Mouse (Mus musculus): ENCODE measurements around the gene Trim66. TPM values are rescaled to one million over a fixed set of nuclear protein-coding genes. Genes with fewer than 3 reads are reported as not detected.

Trim66 gene
- 2.9 and 4.5 TPM in 2 replicates for total RNA-seq (2014; rRNA removed)
- polyA plus RNA-seq (2015; fragmentation: Nextera tagmentation; extraction: Ambion mirVana): 0.61 and 0.73 TPM in 2 replicates

DNA sequence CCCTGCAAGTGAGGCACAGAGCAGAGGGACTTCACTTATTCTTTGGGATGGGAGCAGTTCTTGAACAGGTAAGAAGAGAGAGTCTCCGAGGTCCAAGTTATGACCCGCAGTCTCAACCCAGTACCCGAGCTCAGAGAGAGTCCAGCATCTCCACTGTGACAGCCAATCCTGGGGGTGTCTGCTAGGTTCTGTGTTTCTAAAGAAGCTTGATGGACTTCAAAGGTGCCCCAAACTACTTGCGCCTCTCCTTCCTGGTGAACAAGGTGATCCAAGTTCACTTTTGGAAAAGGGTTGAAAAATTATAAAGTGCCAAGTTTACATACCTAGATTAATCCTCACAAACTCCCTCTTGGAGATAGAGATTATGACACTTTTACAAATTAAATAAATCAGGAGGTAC lies at the start of gene Trim66:
Gene Trim66, minus strand, starts transcription at position 101 of the 400 bp plus-strand sequence.
- Histone ChIP-seq H3K9ac (replicated peaks; ENCODE audit: low read length) (no peak within 1 kb of the TSS), H3K4me1 (ENCODE audit: insufficient read depth, low read length) (peaks cover 6% of the 10 kb centered on the region; the same call in 1 of the 2 replicates), H3K36me3 (ENCODE audit: insufficient read depth, low read length) (no peaks in the 10 kb centered on the region), H3K27me3 (ENCODE audit: insufficient read depth, low read length) (no peaks in the 10 kb centered on the region), H3K4me2 (ENCODE audit: low read depth, low read length) (peak within 1 kb of the TSS; percentile 13; the same call in 1 of the 2 replicates), H3K9me3 (ENCODE audit: low read length) (no peaks in the 10 kb centered on the region), H3K4me3 (ENCODE audit: low read length) (no peak within 1 kb of the TSS), H3K27ac (0 out of 2 replicates have a peak within 1 kb of the TSS, but pooled peaks have one; percentile 26)
- DNase-seq (ENCODE audit: low spot score) (no peak), ATAC-seq (no peak)
- 87% methylated on average over 4 of the region's 4 CpGs for WGBS
- no peak for TF ChIP-seq CTCF (IDR thresholded peaks at IDR 0.05; ENCODE audit: low read depth)

DNA sequence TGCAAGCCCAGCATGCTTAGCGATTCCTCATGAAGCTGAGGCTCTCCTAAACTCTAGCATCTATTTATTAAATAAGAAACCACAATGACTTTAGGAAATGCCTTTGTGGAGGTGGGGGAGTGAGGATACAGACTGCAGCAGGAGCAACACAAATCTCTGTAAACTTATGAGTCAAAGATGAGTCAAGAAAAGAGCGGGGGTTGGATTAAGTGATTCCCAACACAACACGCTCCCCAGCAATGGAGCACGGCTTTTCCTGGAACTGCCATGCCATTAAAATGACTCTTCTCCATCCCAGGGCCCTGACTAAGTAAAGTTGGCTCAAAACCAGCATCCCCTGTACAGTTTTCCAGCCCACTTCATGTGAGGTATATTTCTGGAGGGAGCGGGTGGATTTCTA lies 38.8 kb upstream of the Trim66 start:
- Histone ChIP-seq H3K9me3 (ENCODE audit: low read length) (no peaks in the 10 kb centered on the region), H3K9ac (replicated peaks; ENCODE audit: low read length) (no peak overlapping the region), H3K4me3 (ENCODE audit: low read length) (no peak overlapping the region), H3K4me2 (ENCODE audit: low read depth, low read length) (no peak overlapping the region), H3K4me1 (ENCODE audit: insufficient read depth, low read length) (no peaks in the 10 kb centered on the region), H3K27me3 (ENCODE audit: insufficient read depth, low read length) (no peaks in the 10 kb centered on the region), H3K27ac (no peak overlapping the region), H3K36me3 (ENCODE audit: insufficient read depth, low read length) (no peaks in the 10 kb centered on the region; the same call in 1 of the 2 replicates)
- TF ChIP-seq CTCF (IDR thresholded peaks at IDR 0.05; ENCODE audit: low read depth): no peak
- no peak for DNase-seq (ENCODE audit: low spot score)
- no peak for ATAC-seq
- 94% methylated on average over 5 of the region's 5 CpGs for WGBS

DNA sequence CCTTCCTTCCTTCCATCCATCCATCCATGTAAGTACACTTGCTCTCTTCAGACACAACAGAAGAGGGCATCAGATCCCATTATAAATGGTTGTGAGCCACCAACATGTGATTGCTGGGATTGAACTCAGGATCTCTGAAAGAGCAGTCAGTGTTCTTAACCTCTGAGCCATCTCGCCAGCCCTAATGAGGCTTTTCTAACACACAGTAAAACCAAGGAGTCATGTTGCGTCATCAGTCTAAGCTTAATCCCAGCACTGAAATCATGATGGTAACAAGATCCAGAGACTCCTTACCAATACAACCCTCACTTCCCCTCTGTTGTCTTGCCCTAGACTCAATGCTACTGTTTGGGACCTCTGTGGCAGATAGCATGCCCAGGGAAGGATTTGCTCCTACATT lies 38.3 kb upstream of the Trim66 start:
- Histone ChIP-seq H3K27me3 (ENCODE audit: insufficient read depth, low read length) (no peaks in the 10 kb centered on the region), H3K36me3 (ENCODE audit: insufficient read depth, low read length) (no peaks in the 10 kb centered on the region; the same call in 1 of the 2 replicates), H3K9ac (replicated peaks; ENCODE audit: low read length) (no peak overlapping the region), H3K9me3 (ENCODE audit: low read length) (no peaks in the 10 kb centered on the region), H3K4me3 (ENCODE audit: low read length) (no peak overlapping the region), H3K4me2 (ENCODE audit: low read depth, low read length) (no peak overlapping the region), H3K4me1 (ENCODE audit: insufficient read depth, low read length) (no peaks in the 10 kb centered on the region), H3K27ac (no peak overlapping the region)
- 0 out of 2 replicates have a peak, but pooled peaks have one; percentile 7 for TF ChIP-seq CTCF (IDR thresholded peaks at IDR 0.05; ENCODE audit: low read depth)
- whole genome bisulfite sequencing: 95% methylated on average over 2 of the region's 2 CpGs
- ATAC-seq: no peak
- DNase-seq (ENCODE audit: low spot score): no peak

DNA sequence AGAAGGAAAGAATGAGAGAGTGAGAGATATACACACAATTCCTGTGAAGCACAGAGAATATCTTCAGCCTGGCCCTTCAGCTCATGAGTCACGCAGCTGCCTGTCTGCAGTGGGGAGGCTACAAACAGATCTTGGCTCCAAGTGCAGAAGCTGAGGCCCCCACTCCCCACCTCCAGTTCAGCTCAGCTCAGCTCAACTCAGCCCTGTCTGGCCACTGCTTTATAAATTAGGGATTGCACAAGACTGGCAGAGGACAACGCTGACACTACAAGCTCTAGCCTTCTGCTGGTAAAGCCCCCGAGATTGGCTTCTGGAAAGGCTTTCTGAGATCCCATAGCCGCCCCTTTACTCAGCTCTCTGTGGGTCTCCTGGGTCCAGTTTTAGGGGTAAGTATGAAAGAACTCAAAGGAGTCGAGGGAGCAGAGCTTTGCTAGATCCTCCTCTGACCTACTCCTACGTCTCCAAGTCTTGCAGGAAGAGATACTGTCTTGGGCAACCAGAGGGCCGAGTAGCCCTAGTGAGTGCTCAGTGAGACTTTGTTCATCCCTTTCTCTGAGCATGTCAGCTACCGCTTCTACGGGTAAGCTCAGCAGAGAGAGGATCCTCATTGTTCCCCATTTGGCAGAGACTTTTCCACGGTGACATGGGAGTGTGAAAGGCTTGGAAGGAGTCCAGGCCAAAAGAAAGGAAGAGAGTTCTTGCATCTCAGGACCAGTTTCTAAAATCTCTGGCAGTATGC lies 37.5 kb upstream of the Trim66 start:
- Histone ChIP-seq H3K27ac (peak overlapping the region; percentile 51), H3K9me3 (ENCODE audit: low read length) (no peaks in the 10 kb centered on the region), H3K4me1 (ENCODE audit: insufficient read depth, low read length) (no peaks in the 10 kb centered on the region), H3K4me3 (ENCODE audit: low read length) (no peak overlapping the region), H3K9ac (replicated peaks; ENCODE audit: low read length) (no peak overlapping the region), H3K36me3 (ENCODE audit: insufficient read depth, low read length) (no peaks in the 10 kb centered on the region; the same call in 1 of the 2 replicates), H3K27me3 (ENCODE audit: insufficient read depth, low read length) (no peaks in the 10 kb centered on the region), H3K4me2 (ENCODE audit: low read depth, low read length) (no peak overlapping the region)
- ATAC-seq (peak; percentile 59; the same call in 1 of the 2 replicates), DNase-seq (ENCODE audit: low spot score) (no peak)
- no peak for TF ChIP-seq CTCF (IDR thresholded peaks at IDR 0.05; ENCODE audit: low read depth)
- WGBS: 54% methylated on average over 10 of the region's 10 CpGs

DNA sequence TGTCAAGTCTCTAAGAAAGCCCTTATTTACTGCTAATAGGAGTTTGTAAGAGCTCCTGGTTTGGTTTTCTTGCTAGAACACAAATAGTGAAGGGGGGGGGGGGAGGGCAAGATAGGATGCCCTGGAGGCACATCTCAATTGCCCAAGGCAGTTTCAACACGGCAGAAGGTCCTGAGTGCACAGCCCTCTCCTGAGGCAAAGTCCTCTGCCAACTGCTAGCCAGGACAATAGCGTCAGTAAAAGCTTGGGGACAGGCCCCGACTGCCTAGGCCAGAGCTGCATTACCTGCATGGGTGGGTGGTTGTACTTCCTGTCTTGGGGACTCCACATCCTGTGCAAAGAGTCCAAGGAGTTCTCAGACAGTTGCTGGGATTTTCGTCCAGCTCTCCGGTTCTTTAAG lies 36.9 kb upstream of the Trim66 start:
- ATAC-seq (no peak), DNase-seq (ENCODE audit: low spot score) (no peak)
- no peaks in the 10 kb centered on the region for H3K27me3 ChIP-seq (ENCODE audit: insufficient read depth, low read length)
- TF ChIP-seq CTCF (IDR thresholded peaks at IDR 0.05; ENCODE audit: low read depth): no peak
- H3K4me1 ChIP-seq (ENCODE audit: insufficient read depth, low read length): no peaks in the 10 kb centered on the region
- no peak overlapping the region for H3K4me2 ChIP-seq (ENCODE audit: low read depth, low read length)
- peak overlapping the region; percentile 51; the same call in 1 of the 2 replicates for H3K27ac ChIP-seq
- WGBS: 46% methylated on average over 5 of the region's 5 CpGs
- no peak overlapping the region for H3K4me3 ChIP-seq (ENCODE audit: low read length)
- H3K9ac ChIP-seq (replicated peaks; ENCODE audit: low read length): no peak overlapping the region
- H3K9me3 ChIP-seq (ENCODE audit: low read length): no peaks in the 10 kb centered on the region
- H3K36me3 ChIP-seq (ENCODE audit: insufficient read depth, low read length): no peaks in the 10 kb centered on the region; the same call in 1 of the 2 replicates

DNA sequence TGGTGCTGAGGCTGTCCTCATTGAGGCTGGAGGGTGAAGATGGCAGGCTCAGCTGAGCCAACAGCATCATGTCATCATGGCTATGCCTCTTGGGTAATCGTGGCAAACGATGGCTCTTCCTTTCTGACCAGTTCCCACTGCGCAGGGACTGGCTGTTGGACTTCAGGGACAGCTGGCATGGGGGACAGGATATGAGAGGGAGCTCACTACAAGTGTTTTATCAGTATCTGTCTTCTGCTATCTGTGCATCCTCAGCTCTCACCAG lies 34.4 kb upstream of the Trim66 start:
- Histone ChIP-seq H3K27ac (no peak overlapping the region), H3K36me3 (ENCODE audit: insufficient read depth, low read length) (peaks cover 8% of the 10 kb centered on the region; the same call in 1 of the 2 replicates), H3K4me2 (ENCODE audit: low read depth, low read length) (no peak overlapping the region), H3K4me1 (ENCODE audit: insufficient read depth, low read length) (no peaks in the 10 kb centered on the region), H3K9me3 (ENCODE audit: low read length) (no peaks in the 10 kb centered on the region), H3K27me3 (ENCODE audit: insufficient read depth, low read length) (no peaks in the 10 kb centered on the region), H3K4me3 (ENCODE audit: low read length) (no peak overlapping the region), H3K9ac (replicated peaks; ENCODE audit: low read length) (no peak overlapping the region)
- DNase-seq (ENCODE audit: low spot score): no peak
- no peak for ATAC-seq
- WGBS: 79% methylated on average over 3 of the region's 3 CpGs
- no peak for TF ChIP-seq CTCF (IDR thresholded peaks at IDR 0.05; ENCODE audit: low read depth)
